Mouse (Mus musculus): ENCODE measurements around the gene Serpinb9b. TPM values are rescaled to one million over a fixed set of nuclear protein-coding genes. Genes with fewer than 3 reads are reported as not detected.
"Not testable (repeated sequence)": the region's sequence is repeated elsewhere in the genome, so short reads cannot be mapped to it uniquely, and the experiment has no call there.

The Serpinb9b gene
- total RNA-seq, 2 experiments from 2014 or later, result not detected

GRCm38 (mm10) chr13:33012395-33012794, 14.8 kb upstream of the Serpinb9b start:
- no peak overlapping the region for H3K27ac ChIP-seq
- no peak overlapping the region for H3K4me3 ChIP-seq
- TF ChIP-seq CTCF (conservative IDR thresholded peaks at IDR 0.05), result no peak
- no peak for DNase-seq (ENCODE audit: low spot score in 2 of 2)

- H3K27ac ChIP-seq, result no peak overlapping the region
- no peak for TF ChIP-seq CTCF (conservative IDR thresholded peaks at IDR 0.05)
Measured at GRCm38 (mm10) chr13:33013271-33013670, 13.9 kb upstream of the Serpinb9b start.

GRCm38 (mm10) chr13:33022371-33022770, 4.8 kb upstream of the Serpinb9b start:
- no peak overlapping the region for H3K4me3 ChIP-seq
- DNase-seq (ENCODE audit: low spot score in 2 of 2), result no peak
- TF ChIP-seq CTCF (conservative IDR thresholded peaks at IDR 0.05), result no peak
- no peak overlapping the region for H3K27ac ChIP-seq

More at GRCm38 (mm10) chr13:33013271-33013670, 13.9 kb upstream of the Serpinb9b start:
- no peak for DNase-seq (ENCODE audit: low spot score in 2 of 2)
- no peak overlapping the region for H3K4me3 ChIP-seq

GRCm38 (mm10) chr13:33026427-33027057, 674 bp upstream of the Serpinb9b start:
- H3K4me3 ChIP-seq, result no peak overlapping the region
- no peak for DNase-seq (ENCODE audit: low spot score in 2 of 2)
- TF ChIP-seq CTCF (conservative IDR thresholded peaks at IDR 0.05), result no peak
- H3K27ac ChIP-seq, result no peak overlapping the region

- H3K4me3 ChIP-seq, result no peak overlapping the region
- DNase-seq (ENCODE audit: low spot score in 2 of 2), result no peak
- TF ChIP-seq CTCF (conservative IDR thresholded peaks at IDR 0.05), result no peak
Measured at GRCm38 (mm10) chr13:33028146-33028545, 930 bp downstream of the Serpinb9b start.

GRCm38 (mm10) chr13:33028550-33028949, 1.3 kb downstream of the Serpinb9b start:
- H3K4me3 ChIP-seq, result no peak overlapping the region
- no peak overlapping the region for H3K27ac ChIP-seq
- TF ChIP-seq CTCF (conservative IDR thresholded peaks at IDR 0.05), result no peak
- DNase-seq (ENCODE audit: low spot score in 2 of 2), result no peak

More at GRCm38 (mm10) chr13:33028146-33028545, 930 bp downstream of the Serpinb9b start:
- no peak overlapping the region for H3K27ac ChIP-seq

- H3K27ac ChIP-seq; DNase-seq (ENCODE audit: low spot score in 2 of 2): not testable (repeated sequence)
Measured at GRCm38 (mm10) chr13:33029478-33029877, 2.3 kb downstream of the Serpinb9b start.

GRCm38 (mm10) chr13:33030281-33030680, 3.1 kb downstream of the Serpinb9b start:
- no peak for DNase-seq (ENCODE audit: low spot score in 2 of 2)
- Histone ChIP-seq H3K27ac (no peak overlapping the region), H3K4me3 (no peak overlapping the region)
- TF ChIP-seq CTCF (conservative IDR thresholded peaks at IDR 0.05), result no peak

More at GRCm38 (mm10) chr13:33029478-33029877, 2.3 kb downstream of the Serpinb9b start:
- not testable (repeated sequence) for H3K4me3 ChIP-seq

GRCm38 (mm10) chr13:33035506-33035905, 8.3 kb downstream of the Serpinb9b start:
- no peak for TF ChIP-seq CTCF (conservative IDR thresholded peaks at IDR 0.05)
- DNase-seq (ENCODE audit: low spot score in 2 of 2), result no peak
- H3K27ac ChIP-seq, result no peak overlapping the region

GRCm38 (mm10) chr13:33043542-33043941, 16.3 kb downstream of the Serpinb9b start:
- no peak for TF ChIP-seq CTCF (conservative IDR thresholded peaks at IDR 0.05)
- DNase-seq (ENCODE audit: low spot score in 2 of 2), result no peak
- no peak overlapping the region for H3K27ac ChIP-seq
- H3K4me3 ChIP-seq, result no peak overlapping the region

More at GRCm38 (mm10) chr13:33035506-33035905, 8.3 kb downstream of the Serpinb9b start:
- H3K4me3 ChIP-seq, result no peak overlapping the region

- no peak for TF ChIP-seq CTCF (conservative IDR thresholded peaks at IDR 0.05)
- H3K27ac ChIP-seq, result no peak overlapping the region
- H3K4me3 ChIP-seq, result no peak overlapping the region
- DNase-seq (ENCODE audit: low spot score in 2 of 2), result no peak
Measured at GRCm38 (mm10) chr13:33047234-33047633, 20.0 kb downstream of the Serpinb9b start.

GRCm38 (mm10) chr13:33048187-33048586, 21.0 kb downstream of the Serpinb9b start:
- Histone ChIP-seq H3K4me3 (no peak overlapping the region), H3K27ac (no peak overlapping the region)
- TF ChIP-seq CTCF (conservative IDR thresholded peaks at IDR 0.05), result no peak
- no peak for DNase-seq (ENCODE audit: low spot score in 2 of 2)

GRCm38 (mm10) chr13:33051697-33052096, 24.5 kb downstream of the Serpinb9b start:
- Histone ChIP-seq H3K27ac (no peak overlapping the region), H3K4me3 (no peak overlapping the region)
- TF ChIP-seq CTCF (conservative IDR thresholded peaks at IDR 0.05), result no peak
- DNase-seq (ENCODE audit: low spot score in 2 of 2), result no peak

GRCm38 (mm10) chr13:33063048-33063447, 35.8 kb downstream of the Serpinb9b start:
- no peak for DNase-seq (ENCODE audit: low spot score in 2 of 2)
- Histone ChIP-seq H3K27ac (no peak overlapping the region), H3K4me3 (no peak overlapping the region)
- no peak for TF ChIP-seq CTCF (conservative IDR thresholded peaks at IDR 0.05)
